19 mouse cellular contexts compared by ENCODE assay signal in genomic region chr10:93338526-93338925, GRCm38 (mm10). TPM values are rescaled to one million over a fixed set of nuclear protein-coding genes. Genes with fewer than 3 reads are reported as not detected.
DNase-seq lines count a peak whose midpoint lies in the region; ATAC-seq and TF ChIP-seq lines count a peak whose summit lies in the region.
"Had no signal": no experiment of that assay in that cellular context is flagged by ENCODE, and none has a peak within 500 bp of the region (broad histone marks: within the 10 kb centered on the region; RNA-seq: fewer than 3 reads in every experiment).

No protein-coding gene starts in this region.

- H3K27me3 ChIP-seq in kidney, adult 2 months (replicated peaks; ENCODE audit: control insufficient read depth, insufficient read depth, low read length): no peaks in the 10 kb centered on the region
- H3K27me3 ChIP-seq in kidney, embryonic 14.5 days (ENCODE audit: control insufficient read depth, insufficient read depth, low read length): no peaks in the 10 kb centered on the region
- H3K27me3 ChIP-seq: embryonic facial prominence, embryonic 12.5 days; heart, embryonic 15.5 days; hindbrain, embryonic 13.5 days; kidney, embryonic 15.5 days had no signal

- H3K4me2 ChIP-seq in kidney, embryonic 14.5 days (replicated peaks; ENCODE audit: low read depth, low read length): no peak overlapping the region
- H3K4me2 ChIP-seq: embryonic facial prominence, embryonic 12.5 days; heart, embryonic 11.5 days; heart, embryonic 15.5 days; hindbrain, embryonic 13.5 days; kidney, embryonic 15.5 days had no signal

- WGBS in kidney, adult 2 months: 74% methylated on average over 5 of the region's 5 CpGs
- WGBS in kidney, embryonic 14.5 days: 94% methylated on average over 5 of the region's 5 CpGs

- intact Hi-C loops in heart, postnatal 25 days (cut with DNase I): no loop called here
- intact Hi-C loops in left cerebral cortex, postnatal 36 days (cut with DNase I): no loop called here

- H3K9ac ChIP-seq in kidney, embryonic 14.5 days (ENCODE audit: low read depth, low read length): no peak overlapping the region
- H3K9ac ChIP-seq: embryonic facial prominence, embryonic 12.5 days; forebrain, postnatal 0 days; heart, embryonic 15.5 days; hindbrain, embryonic 13.5 days; kidney, embryonic 15.5 days had no signal

- H3K36me3 ChIP-seq in kidney, adult 2 months (ENCODE audit: control insufficient read depth, insufficient read depth, low read length): no peaks in the 10 kb centered on the region
- H3K36me3 ChIP-seq in kidney, embryonic 14.5 days (ENCODE audit: control insufficient read depth, insufficient read depth, low read length): no peaks in the 10 kb centered on the region
- H3K36me3 ChIP-seq: embryonic facial prominence, embryonic 12.5 days; heart, embryonic 15.5 days; hindbrain, embryonic 13.5 days; kidney, embryonic 15.5 days had no signal

- DNase-seq in adrenal gland, postnatal 10 days: peak; percentile 48
- no peak for DNase-seq in adrenal gland, postnatal 36 days
- peak; percentile 49 to 52 for DNase-seq in heart, adult 18-20 months
- DNase-seq in heart, postnatal 25 days (ENCODE audit: low spot score): no peak
- DNase-seq in kidney, adult 2 months: peak; percentile 30
- peak; percentile 41 for DNase-seq in skeletal muscle tissue, adult 2 months (ENCODE audit: low read depth, low spot score)
- DNase-seq in left cerebral cortex, postnatal 36 days (ENCODE audit: low spot score in 2 of 2): no peak
- DNase-seq: cerebellum, adult 11-12 months; cerebellum, adult 9-10 months; cerebellum, postnatal 25 days; forebrain, postnatal 0 days; kidney, adult 11 months had no signal

- H3K27ac ChIP-seq in kidney, adult 2 months (ENCODE audit: insufficient read depth, low read depth, low read length): peak overlapping the region; percentile 41; the same call in 1 of the 2 replicates
- no peak overlapping the region for H3K27ac ChIP-seq in kidney, embryonic 14.5 days (ENCODE audit: low read depth, low read length)
- H3K27ac ChIP-seq: embryonic facial prominence, embryonic 12.5 days; hindbrain, embryonic 13.5 days; hindbrain, postnatal 0 days; kidney, embryonic 15.5 days had no signal

- no peaks in the 10 kb centered on the region for H3K9me3 ChIP-seq in kidney, embryonic 14.5 days (ENCODE audit: control insufficient read depth, low read length)
- H3K9me3 ChIP-seq: embryonic facial prominence, embryonic 12.5 days; hindbrain, embryonic 13.5 days had no signal

- no peak for TF ChIP-seq CTCF in kidney, adult 2 months (conservative IDR thresholded peaks at IDR 0.05; ENCODE audit: insufficient read depth, insufficient read length, low read depth, low read length)

- H3K4me1 ChIP-seq in kidney, adult 2 months (ENCODE audit: control insufficient read depth, insufficient read depth, low read length): 0 out of 2 replicates have a peak, but pooled peaks cover 6% of the 10 kb centered on the region
- no peaks in the 10 kb centered on the region for H3K4me1 ChIP-seq in kidney, embryonic 14.5 days (ENCODE audit: control insufficient read depth, insufficient read depth, low read length)
- H3K4me1 ChIP-seq: embryonic facial prominence, embryonic 12.5 days; hindbrain, embryonic 13.5 days; kidney, embryonic 15.5 days had no signal

- no peak overlapping the region for H3K4me3 ChIP-seq in kidney, adult 2 months (ENCODE audit: insufficient read depth, low read depth, low read length)
- no peak overlapping the region for H3K4me3 ChIP-seq in kidney, embryonic 14.5 days (ENCODE audit: low read length)
- H3K4me3 ChIP-seq: embryonic facial prominence, embryonic 12.5 days; heart, embryonic 15.5 days; hindbrain, embryonic 13.5 days; kidney, embryonic 15.5 days had no signal

- TF ChIP-seq POLR2A in kidney, adult 2 months (IDR thresholded peaks at IDR 0.05; ENCODE audit: low read depth, low read length): no peak

- no peak for ATAC-seq in kidney, embryonic 14.5 days (ENCODE audit: low FRiP score, low TSS enrichment)
- ATAC-seq: forebrain, postnatal 0 days; hindbrain, postnatal 0 days had no signal

RNA-seq across cellular contexts. Expression of gene Elk3, which starts 27.6 kb away (rescaled TPM):
- total RNA-seq in adrenal gland, postnatal 10 days (2021): 10 to 100 TPM; 58.4 to 70.4 TPM
- 10 to 100 TPM; 40.2 to 42.0 TPM for total RNA-seq in adrenal gland, postnatal 36 days (2021)
- 10 to 100 TPM; 27.9 to 29.5 TPM for total RNA-seq in heart, adult 18-20 months (2021)
- total RNA-seq in heart, postnatal 25 days (2021): 10 to 100 TPM; 45.1 to 48.7 TPM
- 27.5 and 28.1 TPM in 2 replicates for polyA plus RNA-seq in kidney, adult 2 months (2012; rRNA removed)
- polyA plus RNA-seq in kidney, embryonic 14.5 days (2014; fragmentation: Nextera tagmentation; extraction: Ambion mirVana): 43.4 and 49.1 TPM in 2 replicates
- total RNA-seq in left cerebral cortex, postnatal 36 days (2021): 10 to 100 TPM in 1 of 2 experiments, 1 to 10 TPM in 1; 9.4 to 11.4 TPM

Comparison
In these comparisons a context has a peak if more than half of its experiments do, and no peak if none do; other contexts are left out.
1. DNase-seq: peak in adrenal gland, postnatal 10 days (single experiment), heart, adult 18-20 months (2 of 2), kidney, adult 2 months (single experiment) and skeletal muscle tissue, adult 2 months (single experiment); none in adrenal gland, postnatal 36 days (0 of 2), heart, postnatal 25 days (single experiment) and left cerebral cortex, postnatal 36 days (0 of 2).